Mouse (Mus musculus) frontal cortex, postnatal 36 days (tissue): Measurements from ENCODE around the gene Sh3bp1.

Source experiments
- DNase-seq, 2 experiments: peaks; one replicate each; pipeline ENCODE4 v3.0.0; 2022; ENCODE audit warnings: low spot score in 2 of 2

Sh3bp1 gene

GRCm38 (mm10) chr15:78947657-78948056, 48.1 kb downstream of the Sh3bp1 start, which contains the start of gene Triobp:
Triobp (plus strand) TSS chr15:78947724.
- DNase-seq = peak; percentile 69 to 87

GRCm38 (mm10) chr15:78948152-78948725, 48.7 kb downstream of the Sh3bp1 start:
- no peak for DNase-seq

- no peak for DNase-seq
These were observed 49.3 kb downstream of the Sh3bp1 start for GRCm38 (mm10) chr15:78948883-78949282.

GRCm38 (mm10) chr15:78955663-78956062, 56.1 kb downstream of the Sh3bp1 start:
- no peak for DNase-seq

- no peak for DNase-seq
These were observed 56.8 kb downstream of the Sh3bp1 start for GRCm38 (mm10) chr15:78956351-78956750.

- no peak for DNase-seq
These were observed 57.5 kb downstream of the Sh3bp1 start for GRCm38 (mm10) chr15:78957021-78957420.

- DNase-seq = no peak
These were observed 60.0 kb downstream of the Sh3bp1 start for GRCm38 (mm10) chr15:78959537-78959936.

- DNase-seq = no peak
These were observed 60.5 kb downstream of the Sh3bp1 start for GRCm38 (mm10) chr15:78960088-78960487.
